Mouse (Mus musculus): Measurements from ENCODE around the gene Dact2. TPM values are rescaled to one million over a fixed set of nuclear protein-coding genes. Genes with fewer than 3 reads are reported as not detected.

Gene Dact2
- polyA plus RNA-seq, 1 experiment from 2014 or later = 3.7 TPM

DNA sequence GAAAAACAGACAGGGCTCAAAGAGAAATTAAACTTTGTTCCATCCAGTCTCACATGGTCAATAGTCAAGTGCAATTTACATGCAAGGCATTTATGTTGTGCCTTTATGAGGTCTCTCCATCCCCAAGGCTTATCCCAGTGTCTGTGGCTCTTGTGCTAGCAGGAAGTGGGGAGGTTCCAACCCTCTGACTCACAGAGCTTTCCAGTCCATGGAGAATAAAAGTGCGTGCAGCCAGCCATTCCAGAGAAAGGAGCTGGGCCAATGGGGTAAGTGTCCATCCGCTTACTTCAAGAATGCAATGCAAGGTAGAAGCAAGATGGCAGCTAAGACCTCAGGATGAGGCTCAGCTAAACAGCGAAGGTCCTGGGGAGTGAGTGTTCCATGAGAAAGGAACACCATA is 43.3 kb downstream of the Dact2 start:
- Histone ChIP-seq H3K4me3 (ENCODE audit: low read length) (no peak overlapping the region), H3K36me3 (ENCODE audit: control insufficient read depth, insufficient read depth, low read length) (no peaks in the 10 kb centered on the region), H3K4me2 (ENCODE audit: low read length) (no peak overlapping the region), H3K27ac (ENCODE audit: low read depth, low read length) (no peak overlapping the region), H3K27me3 (replicated peaks; ENCODE audit: control insufficient read depth, insufficient read depth, low read length) (no peaks in the 10 kb centered on the region), H3K9ac (ENCODE audit: low read depth, low read length) (no peak overlapping the region), H3K9me3 (ENCODE audit: control insufficient read depth, low read length) (no peaks in the 10 kb centered on the region), H3K4me1 (ENCODE audit: control insufficient read depth, insufficient read depth, low read depth, low read length) (peaks cover 14% of the 10 kb centered on the region)
- no peak for ATAC-seq
- 91% methylated on average over 3 of the region's 3 CpGs for WGBS

DNA sequence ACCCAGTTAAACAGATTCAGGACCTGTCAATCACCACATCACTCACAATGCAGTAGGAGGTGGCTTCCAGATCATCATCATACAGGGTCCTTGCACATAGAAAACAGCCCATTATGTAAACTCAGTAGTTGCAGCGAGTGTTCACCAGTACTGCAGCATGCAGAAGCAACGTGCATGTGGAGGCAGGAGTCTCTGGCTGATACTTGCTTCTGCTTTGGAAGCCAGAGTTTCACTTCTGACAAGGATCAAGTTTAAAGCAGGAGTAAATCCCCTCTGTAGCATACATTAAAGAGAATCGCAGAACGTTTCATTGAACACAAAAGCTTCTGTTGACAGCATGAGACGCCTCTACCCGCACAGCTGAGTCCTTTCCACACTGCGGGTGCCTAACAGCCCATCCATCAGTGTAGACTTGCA is 46.3 kb downstream of the Dact2 start:
- WGBS = 15% methylated on average over 7 of the region's 7 CpGs
- no peak overlapping the region for H3K27ac ChIP-seq (ENCODE audit: low read depth, low read length)
- peak; percentile 51; the same call in 1 of the 2 replicates for ATAC-seq
- no peak overlapping the region; the same call in 1 of the 2 replicates for H3K4me2 ChIP-seq (ENCODE audit: low read length)
- H3K9ac ChIP-seq (ENCODE audit: low read depth, low read length) = no peak overlapping the region
- no peak overlapping the region for H3K4me3 ChIP-seq (ENCODE audit: low read length)
- H3K9me3 ChIP-seq (ENCODE audit: control insufficient read depth, low read length) = no peaks in the 10 kb centered on the region
- no peaks in the 10 kb centered on the region for H3K27me3 ChIP-seq (replicated peaks; ENCODE audit: control insufficient read depth, insufficient read depth, low read length)
- H3K36me3 ChIP-seq (ENCODE audit: control insufficient read depth, insufficient read depth, low read length) = no peaks in the 10 kb centered on the region
- H3K4me1 ChIP-seq (ENCODE audit: control insufficient read depth, insufficient read depth, low read depth, low read length) = peaks cover 3% of the 10 kb centered on the region; the same call in 1 of the 2 replicates

Other genes starting within 250 kb of the Dact2 start
- gene Gm7356, start 200.6 kb downstream of the Dact2 start, polyA plus RNA-seq (2015; fragmentation: Nextera tagmentation; extraction: Ambion mirVana) = not detected in 2 replicates
- not detected in 2 replicates for gene Gm7358, start 144.8 kb downstream of the Dact2 start, polyA plus RNA-seq (2015; fragmentation: Nextera tagmentation; extraction: Ambion mirVana)
- gene Smoc2, start 75.2 kb upstream of the Dact2 start, polyA plus RNA-seq (2015; fragmentation: Nextera tagmentation; extraction: Ambion mirVana) = 6.8 and 7.8 TPM in 2 replicates